Mouse (Mus musculus) hindbrain, embryonic 15.5 days (tissue): ENCODE data around the gene Ndufa10. TPM values are rescaled to one million over a fixed set of nuclear protein-coding genes. Genes with fewer than 3 reads are reported as not detected.

Experiments
- ATAC-seq: fragments of 200-750 bp; cut with Nextera tagmentation; 2 replicates; pipeline ENCODE4 v1.8.0; 2017; ENCODE audit warnings: low read depth, moderate number of reproducible peaks, moderate TSS enrichment; ENCODE audit not compliant: low FRiP score
- H3K27ac ChIP-seq: fragments of 300-500 bp; sonication (generic); replicated peaks from 2 replicates; pipeline ENCODE4 v1.5.1; 2015; ENCODE audit warnings: mild to moderate bottlenecking, inconsistent platforms
- H3K27me3 ChIP-seq: fragments of 300-500 bp; sonication (generic); 2 replicates; pipeline ENCODE4 v1.6.1; 2015; ENCODE audit warnings: control low read depth, inconsistent platforms
- H3K36me3 ChIP-seq: fragments of 300-500 bp; sonication (generic); 2 replicates; pipeline ENCODE4 v1.6.1; 2015; ENCODE audit warnings: control low read depth, inconsistent platforms
- H3K4me1 ChIP-seq: fragments of 300-500 bp; sonication (generic); replicated peaks from 2 replicates; pipeline ENCODE4 v1.6.1; 2015; ENCODE audit warnings: control low read depth, inconsistent platforms
- H3K4me2 ChIP-seq: fragments of 300-500 bp; sonication (generic); 2 replicates; pipeline ENCODE4 v1.6.1; 2015; ENCODE audit warnings: moderate library complexity, mild to moderate bottlenecking, inconsistent platforms
- H3K4me3 ChIP-seq: fragments of 300-500 bp; sonication (generic); 2 replicates; pipeline ENCODE4 v1.5.1; 2015; ENCODE audit warnings: mild to moderate bottlenecking, inconsistent platforms
- H3K9ac ChIP-seq: fragments of 300-500 bp; sonication (generic); 2 replicates; pipeline ENCODE4 v1.6.1; 2015; ENCODE audit warnings: inconsistent platforms
- H3K9me3 ChIP-seq: fragments of 300-500 bp; sonication (generic); 2 replicates; pipeline ENCODE4 v1.6.1; 2016; ENCODE audit warnings: control low read depth, inconsistent platforms
- WGBS: fragments of 180-500 bp; shearing (Covaris S2); methylation state at CpG from one replicate; pipeline ENCODE4 v1.1.7; 2015; 5-methylcytosine and 5-hydroxymethylcytosine counted together
- microRNA-seq: library from miRNA; unstranded; fragments of <30 nt; microRNA quantifications from one replicate; pipeline ENCODE4, GENCODE M21; 2016
- polyA plus RNA-seq: library from polyadenylated mRNA; unstranded; fragments of >200 nt; fragmentation: Nextera tagmentation; extraction: Ambion mirVana; gene quantifications from 2 replicates; pipeline ENCODE4 v1.2.1, GENCODE M21; 2015

The Ndufa10 gene
- polyA plus RNA-seq, 1 experiment from 2014 or later, result 314 TPM

DNA sequence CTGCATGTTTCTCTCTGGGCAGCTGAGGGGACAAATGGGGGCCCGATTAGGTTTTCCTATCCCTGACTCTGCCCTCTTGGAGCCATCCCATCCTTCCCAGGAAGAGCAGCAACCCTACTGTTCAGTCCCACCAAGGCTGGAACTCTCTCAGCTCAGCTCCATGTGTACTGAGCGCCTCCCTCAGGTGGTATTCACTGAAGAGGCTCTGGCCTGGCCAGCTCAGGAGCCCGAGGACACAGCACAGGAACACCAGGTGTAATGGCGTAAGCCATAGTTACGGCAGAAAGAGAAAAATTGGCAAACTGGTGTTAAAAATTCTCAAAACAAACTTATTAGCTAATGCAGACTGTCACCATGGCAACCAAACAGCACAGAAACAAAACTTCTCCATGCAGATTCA is 68.5 kb downstream of the Ndufa10 start:
- H3K9me3 ChIP-seq, result no peaks in the 10 kb centered on the region
- H3K27ac ChIP-seq, result no peak overlapping the region
- no peak overlapping the region for H3K4me3 ChIP-seq
- H3K27me3 ChIP-seq, result no peaks in the 10 kb centered on the region
- no peaks in the 10 kb centered on the region for H3K36me3 ChIP-seq
- H3K9ac ChIP-seq, result no peak overlapping the region
- WGBS, result 82% methylated on average over 5 of the region's 5 CpGs
- no peaks in the 10 kb centered on the region for H3K4me1 ChIP-seq
- no peak for ATAC-seq
- no peak overlapping the region for H3K4me2 ChIP-seq

GRCm38 (mm10) chr1:92400556-92400955 is 73.1 kb downstream of the Ndufa10 start:
- 95% methylated on average over 2 of the region's 2 CpGs for WGBS
- Histone ChIP-seq H3K4me2 (no peak overlapping the region), H3K36me3 (no peaks in the 10 kb centered on the region), H3K9ac (no peak overlapping the region), H3K27ac (no peak overlapping the region), H3K9me3 (no peaks in the 10 kb centered on the region), H3K27me3 (no peaks in the 10 kb centered on the region), H3K4me3 (no peak overlapping the region), H3K4me1 (peaks cover 16% of the 10 kb centered on the region)
- no peak for ATAC-seq

- H3K36me3 ChIP-seq, result no peaks in the 10 kb centered on the region
- H3K27me3 ChIP-seq, result no peaks in the 10 kb centered on the region
- WGBS, result 59% methylated on average over 7 of the region's 7 CpGs
- H3K9me3 ChIP-seq, result no peaks in the 10 kb centered on the region
- H3K4me1 ChIP-seq, result peaks cover 20% of the 10 kb centered on the region
- no peak overlapping the region for H3K4me3 ChIP-seq
- H3K4me2 ChIP-seq, result no peak overlapping the region
- H3K9ac ChIP-seq, result no peak overlapping the region
- no peak for ATAC-seq
- H3K27ac ChIP-seq, result 0 out of 2 replicates have a peak overlapping the region, but pooled peaks have one; percentile 79
Observed at GRCm38 (mm10) chr1:92398601-92399000, 75.1 kb downstream of the Ndufa10 start.

GRCm38 (mm10) chr1:92397511-92398051 is 76.1 kb downstream of the Ndufa10 start:
- Histone ChIP-seq H3K4me2 (peak overlapping the region; percentile 12; the same call in 1 of the 2 replicates), H3K36me3 (no peaks in the 10 kb centered on the region), H3K4me3 (no peak overlapping the region), H3K9me3 (no peaks in the 10 kb centered on the region), H3K27ac (peak overlapping the region; percentile 79), H3K27me3 (no peaks in the 10 kb centered on the region), H3K4me1 (peaks cover 20% of the 10 kb centered on the region), H3K9ac (peak overlapping the region; percentile 8; the same call in 1 of the 2 replicates)
- WGBS, result 8% methylated on average over 12 of the region's 12 CpGs
- ATAC-seq, result peak; percentile 72

GRCm38 (mm10) chr1:92394279-92394678 is 79.4 kb downstream of the Ndufa10 start:
- Histone ChIP-seq H3K27ac (no peak overlapping the region), H3K4me1 (peaks cover 20% of the 10 kb centered on the region), H3K9me3 (no peaks in the 10 kb centered on the region), H3K36me3 (no peaks in the 10 kb centered on the region), H3K4me3 (no peak overlapping the region), H3K4me2 (no peak overlapping the region), H3K27me3 (no peaks in the 10 kb centered on the region), H3K9ac (no peak overlapping the region)
- no peak for ATAC-seq
- WGBS, result 80% methylated on average over 3 of the region's 3 CpGs

- no peak overlapping the region for H3K9ac ChIP-seq
- no peaks in the 10 kb centered on the region for H3K27me3 ChIP-seq
- no peak overlapping the region for H3K4me3 ChIP-seq
- WGBS, result 89% methylated on average over 6 of the region's 6 CpGs
- no peak for ATAC-seq
- peaks cover 15% of the 10 kb centered on the region for H3K4me1 ChIP-seq
- H3K4me2 ChIP-seq, result no peak overlapping the region
- no peak overlapping the region for H3K27ac ChIP-seq
- H3K36me3 ChIP-seq, result no peaks in the 10 kb centered on the region
- no peaks in the 10 kb centered on the region for H3K9me3 ChIP-seq
Observed at GRCm38 (mm10) chr1:92393166-92393565, 80.5 kb downstream of the Ndufa10 start.

Small RNA genes within 50 kb of the gene (microRNA-seq; reads per million reads assigned to microRNA genes)
- gene Mir6900, result 3.1 reads per million, percentile 13 among the genes with 10 or more reads in this experiment

Other genes with a start within 250 kb of the Ndufa10 start
- not detected in 2 replicates for gene Olfr1416, start 11.3 kb upstream of the Ndufa10 start, polyA plus RNA-seq
- gene Olfr1415, start 22.2 kb upstream of the Ndufa10 start, polyA plus RNA-seq, result not detected in 2 replicates
- not detected in 2 replicates for gene Olfr1414, start 44.8 kb upstream of the Ndufa10 start, polyA plus RNA-seq
- gene Olfr1413, start 97.5 kb upstream of the Ndufa10 start, polyA plus RNA-seq, result not detected in 2 replicates
- gene Olfr1412, start 111.9 kb upstream of the Ndufa10 start, polyA plus RNA-seq, result not detected in 2 replicates
- gene Olfr1411, start 120.6 kb upstream of the Ndufa10 start, polyA plus RNA-seq, result not detected in 2 replicates
- not detected in 2 replicates for gene Olfr1410, start 131.9 kb upstream of the Ndufa10 start, polyA plus RNA-seq
- not detected in 2 replicates for gene Olfr12, start 143.9 kb upstream of the Ndufa10 start, polyA plus RNA-seq
- gene Cops9, start 168.1 kb upstream of the Ndufa10 start, polyA plus RNA-seq, result 577 and 633 TPM in 2 replicates
- gene Otos, start 175.0 kb upstream of the Ndufa10 start, polyA plus RNA-seq, result 0.26 and 0.54 TPM in 2 replicates